Mouse (Mus musculus) neutrophil, adult 5-6 weeks (primary cell): ENCODE results near the gene Mthfd2l. TPM values are rescaled to one million over a fixed set of nuclear protein-coding genes. Genes with fewer than 3 reads are reported as not detected.

Experiments
- ATAC-seq: fragments of 151-379, 151-347 bp; 2 replicates; pipeline ENCODE4 v1.8.0; 2017; ENCODE audit warnings: mild to moderate bottlenecking, moderate TSS enrichment; ENCODE audit not compliant: insufficient number of reproducible peaks, poor library complexity, low FRiP score, severe bottlenecking; ENCODE audit errors: extremely low read depth
- total RNA-seq: library from RNA; stranded (forward); fragments of 200-1000 nt; gene quantifications from 2 replicates; pipeline ENCODE4 v1.2.3, GENCODE M21; 2017

Gene Mthfd2l
- total RNA-seq, 1 experiment from 2014 or later, result 7.7 TPM

GRCm38 (mm10) chr5:91036628-91037027 is 105.7 kb downstream of the Mthfd2l start:
- ATAC-seq, result no peak

- no peak for ATAC-seq
Observed at GRCm38 (mm10) chr5:91037756-91038155, 106.8 kb downstream of the Mthfd2l start.

- ATAC-seq, result no peak
Observed at GRCm38 (mm10) chr5:91038547-91038946, 107.6 kb downstream of the Mthfd2l start.

- ATAC-seq, result no peak
Observed at GRCm38 (mm10) chr5:91038963-91039362, 108.0 kb downstream of the Mthfd2l start.

GRCm38 (mm10) chr5:91047987-91048386 is 117.1 kb downstream of the Mthfd2l start:
- no peak for ATAC-seq

GRCm38 (mm10) chr5:91048397-91048796 is 117.5 kb downstream of the Mthfd2l start:
- no peak for ATAC-seq

Other genes starting within 250 kb of the Mthfd2l start
- 0.25 and 0.81 TPM in 2 replicates for gene Cxcl5, start 171.8 kb upstream of the Mthfd2l start, total RNA-seq
- gene Ppbp, start 162.6 kb upstream of the Mthfd2l start, total RNA-seq, result 101 and 108 TPM in 2 replicates
- gene Pf4, start 158.7 kb upstream of the Mthfd2l start, total RNA-seq, result 61.6 and 63.0 TPM in 2 replicates
- gene Cxcl3, start 145.0 kb upstream of the Mthfd2l start, total RNA-seq, result 0.35 TPM in 1 of 2 replicates, not detected in the other
- gene Cxcl15, start 136.6 kb upstream of the Mthfd2l start, total RNA-seq, result not detected in 2 replicates
- not detected in 2 replicates for gene Cxcl1, start 39.9 kb upstream of the Mthfd2l start, total RNA-seq
- gene Cxcl2, start 27.2 kb upstream of the Mthfd2l start, total RNA-seq, result 76.6 and 85.8 TPM in 2 replicates
- not detected in 2 replicates for gene Epgn, start 96.3 kb downstream of the Mthfd2l start, total RNA-seq
- gene Ereg, start 143.5 kb downstream of the Mthfd2l start, total RNA-seq, result 0.23 TPM in 1 of 2 replicates, not detected in the other
- not detected in 2 replicates for gene Areg, start 208.5 kb downstream of the Mthfd2l start, total RNA-seq